Mouse (Mus musculus) embryonic fibroblast, embryonic 13.5 days (primary cell): ENCODE measurements around the gene Mtm1.

Experiments used
- CTCF ChIP-seq: IDR thresholded peaks from 2 replicates; pipeline ENCODE4 v1.5.1; 2011; ENCODE audit warnings: mild to moderate bottlenecking, control low read depth, low read length, moderate library complexity, borderline replicate concordance; ENCODE audit not compliant: insufficient read depth
- POLR2A ChIP-seq: IDR thresholded peaks from 2 replicates; pipeline ENCODE4 v1.6.1; 2011; ENCODE audit warnings: low read depth, mild to moderate bottlenecking, control low read depth, low read length, moderate library complexity

- no peak for TF ChIP-seq POLR2A
- TF ChIP-seq CTCF, result no peak
Observed at GRCm38 (mm10) chrX:71212911-71213310, 2.3 kb downstream of the Mtm1 start.
